Mouse (Mus musculus): ENCODE results near the gene Hnrnpll.

Hnrnpll gene

GRCm38 (mm10) chr17:80061783-80062619, at the start of gene Hnrnpll:
Gene Hnrnpll, minus strand, starts transcription at chr17:80062334.
- peak; percentile 94 for DNase-seq (ENCODE audit: low read depth, low spot score)

- DNase-seq (ENCODE audit: low read depth, low spot score) = no peak
Measured at GRCm38 (mm10) chr17:80105348-80105978, 43.3 kb upstream of the Hnrnpll start.

GRCm38 (mm10) chr17:80099823-80100222, 37.7 kb upstream of the Hnrnpll start:
- no peak for DNase-seq (ENCODE audit: low read depth, low spot score)

GRCm38 (mm10) chr17:80097221-80097620, 35.1 kb upstream of the Hnrnpll start:
- DNase-seq (ENCODE audit: low read depth, low spot score) = peak; percentile 14

- no peak for DNase-seq (ENCODE audit: low read depth, low spot score)
Measured at GRCm38 (mm10) chr17:80096720-80097114, 34.6 kb upstream of the Hnrnpll start.

GRCm38 (mm10) chr17:80096043-80096719, 34.0 kb upstream of the Hnrnpll start:
- peak; percentile 42 for DNase-seq (ENCODE audit: low read depth, low spot score)

- no peak for DNase-seq (ENCODE audit: low read depth, low spot score)
Measured at GRCm38 (mm10) chr17:80095254-80095899, 33.2 kb upstream of the Hnrnpll start.

GRCm38 (mm10) chr17:80091879-80092549, 29.9 kb upstream of the Hnrnpll start:
- DNase-seq (ENCODE audit: low read depth, low spot score) = no peak

GRCm38 (mm10) chr17:80090551-80090950, 28.4 kb upstream of the Hnrnpll start:
- no peak for DNase-seq (ENCODE audit: low read depth, low spot score)

GRCm38 (mm10) chr17:80088168-80088567, 26.0 kb upstream of the Hnrnpll start:
- DNase-seq (ENCODE audit: low read depth, low spot score) = no peak

- no peak for DNase-seq (ENCODE audit: low read depth, low spot score)
Measured at GRCm38 (mm10) chr17:80086591-80086990, 24.5 kb upstream of the Hnrnpll start.

- DNase-seq (ENCODE audit: low read depth, low spot score) = no peak
Measured at GRCm38 (mm10) chr17:80084424-80084823, 22.3 kb upstream of the Hnrnpll start.

- DNase-seq (ENCODE audit: low read depth, low spot score) = no peak
Measured at GRCm38 (mm10) chr17:80083223-80083622, 21.1 kb upstream of the Hnrnpll start.

GRCm38 (mm10) chr17:80078726-80079125, 16.6 kb upstream of the Hnrnpll start:
- DNase-seq (ENCODE audit: low read depth, low spot score) = no peak

- no peak for DNase-seq (ENCODE audit: low read depth, low spot score)
Measured at GRCm38 (mm10) chr17:80067257-80067656, 5.1 kb upstream of the Hnrnpll start.

- DNase-seq (ENCODE audit: low read depth, low spot score) = no peak
Measured at GRCm38 (mm10) chr17:80063840-80064495, 1.8 kb upstream of the Hnrnpll start.

GRCm38 (mm10) chr17:80063386-80063785, 1.3 kb upstream of the Hnrnpll start:
- DNase-seq (ENCODE audit: low read depth, low spot score) = no peak

- no peak for DNase-seq (ENCODE audit: low read depth, low spot score)
Measured at GRCm38 (mm10) chr17:80062620-80063010, 481 bp upstream of the Hnrnpll start.

GRCm38 (mm10) chr17:80060828-80061782, 1.0 kb downstream of the Hnrnpll start:
- DNase-seq (ENCODE audit: low read depth, low spot score) = no peak

GRCm38 (mm10) chr17:80060151-80060550, 2.0 kb downstream of the Hnrnpll start:
- no peak for DNase-seq (ENCODE audit: low read depth, low spot score)

All from brain, embryonic 18.5 days (tissue).